Mouse (Mus musculus): ENCODE data around the gene Pik3r1. TPM values are rescaled to one million over a fixed set of nuclear protein-coding genes. Genes with fewer than 3 reads are reported as not detected.

Gene Pik3r1
- polyA plus RNA-seq, 1 experiment: 11.4 TPM

DNA sequence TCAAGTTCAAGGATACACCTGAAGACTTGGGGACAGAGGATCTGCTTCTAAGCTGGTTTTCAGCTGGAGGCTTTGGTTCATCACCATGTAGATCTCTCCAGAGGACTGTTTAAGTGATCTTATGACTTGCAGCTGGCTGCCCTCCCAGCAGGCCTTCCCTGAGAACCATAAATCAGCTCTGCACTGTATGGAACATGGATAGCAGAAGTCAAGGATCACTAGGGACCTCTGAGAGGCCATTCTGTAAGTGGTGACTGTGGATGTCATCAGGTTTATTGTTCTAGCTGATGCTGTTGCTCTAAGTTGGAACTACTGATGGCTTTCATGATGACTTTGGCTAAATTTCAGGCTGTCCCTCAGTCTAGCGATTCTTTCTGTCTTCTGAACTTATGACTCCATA lies 105.1 kb downstream of the Pik3r1 start:
- Histone ChIP-seq H3K4me1 (ENCODE audit: control insufficient read depth, insufficient read depth, insufficient read length, low read length) (no peaks in the 10 kb centered on the region; the same call in 1 of the 2 replicates), H3K4me3 (ENCODE audit: low read depth, low read length) (no peak overlapping the region), H3K27me3 (ENCODE audit: control insufficient read depth, insufficient read depth, low read length) (no peaks in the 10 kb centered on the region), H3K27ac (ENCODE audit: insufficient read depth, low read depth, low read length) (no peak overlapping the region), H3K36me3 (ENCODE audit: control insufficient read depth, insufficient read depth, low read length) (no peaks in the 10 kb centered on the region)
- TF ChIP-seq POLR2A (IDR thresholded peaks at IDR 0.05; ENCODE audit: low read depth, low read length) (no peak), CTCF (IDR thresholded peaks at IDR 0.05; ENCODE audit: extremely low read depth, insufficient read length, insufficient replicate concordance, low read depth, low read length) (no peak)
- 67% methylated on average over 1 of the region's 1 CpGs for WGBS

DNA sequence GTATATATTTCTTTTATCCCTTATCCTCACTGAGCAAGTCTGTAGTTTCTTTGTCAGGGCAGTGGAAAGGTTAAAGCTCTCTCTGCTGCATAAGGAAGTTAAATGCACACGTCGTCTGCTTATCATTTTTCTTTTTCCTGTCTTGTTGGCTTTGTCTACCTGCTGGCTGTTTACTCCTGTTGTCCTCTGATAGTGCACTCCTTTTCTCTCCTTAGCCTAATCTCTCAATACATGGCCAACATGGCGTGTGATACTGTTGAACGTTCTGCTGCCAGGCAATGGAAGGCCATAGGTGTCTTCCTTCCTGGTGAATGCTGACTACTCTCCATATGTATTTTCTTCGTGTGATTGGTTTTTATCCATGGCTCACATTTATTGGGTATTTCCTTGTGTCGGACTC lies 106.5 kb downstream of the Pik3r1 start:
- TF ChIP-seq CTCF (IDR thresholded peaks at IDR 0.05; ENCODE audit: extremely low read depth, insufficient read length, insufficient replicate concordance, low read depth, low read length) (no peak), POLR2A (IDR thresholded peaks at IDR 0.05; ENCODE audit: low read depth, low read length) (no peak)
- H3K27ac ChIP-seq (ENCODE audit: insufficient read depth, low read depth, low read length): no peak overlapping the region
- H3K36me3 ChIP-seq (ENCODE audit: control insufficient read depth, insufficient read depth, low read length): no peaks in the 10 kb centered on the region
- no peaks in the 10 kb centered on the region for H3K27me3 ChIP-seq (ENCODE audit: control insufficient read depth, insufficient read depth, low read length)
- H3K4me1 ChIP-seq (ENCODE audit: control insufficient read depth, insufficient read depth, insufficient read length, low read length): peaks cover 3% of the 10 kb centered on the region; the same call in 1 of the 2 replicates
- no peak overlapping the region for H3K4me3 ChIP-seq (ENCODE audit: low read depth, low read length)
- WGBS: 59% methylated on average over 6 of the region's 6 CpGs

DNA sequence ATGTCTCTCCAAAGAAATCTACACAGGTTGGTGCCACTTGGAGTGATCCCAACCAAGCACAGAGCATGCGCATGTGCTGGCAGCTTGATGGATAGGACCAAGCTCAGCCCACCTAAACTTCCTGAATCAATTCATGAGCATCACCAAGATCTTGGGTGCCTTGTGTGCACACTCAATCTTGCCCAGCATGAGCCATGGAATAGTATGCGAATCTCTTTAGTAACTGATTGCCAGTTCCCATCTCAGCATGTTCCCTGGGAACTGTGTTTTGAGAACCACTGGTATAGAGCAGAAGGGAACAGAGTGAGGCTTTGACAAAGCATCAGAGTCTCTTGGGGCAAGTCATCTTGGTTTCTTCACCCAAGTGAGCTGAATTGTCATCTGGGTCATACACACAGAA lies 107.8 kb downstream of the Pik3r1 start:
- Histone ChIP-seq H3K27ac (ENCODE audit: insufficient read depth, low read depth, low read length) (no peak overlapping the region), H3K4me3 (ENCODE audit: low read depth, low read length) (no peak overlapping the region), H3K4me1 (ENCODE audit: control insufficient read depth, insufficient read depth, insufficient read length, low read length) (peaks cover 3% of the 10 kb centered on the region; the same call in 1 of the 2 replicates), H3K36me3 (ENCODE audit: control insufficient read depth, insufficient read depth, low read length) (no peaks in the 10 kb centered on the region), H3K27me3 (ENCODE audit: control insufficient read depth, insufficient read depth, low read length) (no peaks in the 10 kb centered on the region)
- TF ChIP-seq POLR2A (IDR thresholded peaks at IDR 0.05; ENCODE audit: low read depth, low read length) (no peak), CTCF (IDR thresholded peaks at IDR 0.05; ENCODE audit: extremely low read depth, insufficient read length, insufficient replicate concordance, low read depth, low read length) (no peak)
- WGBS: 99% methylated on average over 2 of the region's 2 CpGs

DNA sequence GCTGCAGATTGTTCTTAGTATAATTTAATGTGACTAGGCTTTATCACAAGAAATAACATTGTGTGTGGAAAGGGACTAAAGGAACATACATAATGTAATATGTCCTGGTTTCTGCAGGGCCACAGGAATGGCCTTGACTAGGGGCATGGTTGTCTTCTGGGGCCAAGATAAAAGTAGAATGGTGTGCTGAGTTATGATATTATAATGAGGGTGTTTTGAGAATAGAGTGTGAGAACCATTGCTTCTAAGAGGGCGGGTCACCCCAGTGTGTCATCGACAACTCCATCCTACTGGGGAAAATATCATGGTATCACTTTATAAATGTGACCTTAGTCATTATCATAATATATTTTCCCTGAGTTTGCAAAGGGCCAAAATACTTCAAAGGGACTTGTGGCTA lies 115.9 kb downstream of the Pik3r1 start:
- H3K36me3 ChIP-seq (ENCODE audit: control insufficient read depth, insufficient read depth, low read length): no peaks in the 10 kb centered on the region
- no peak overlapping the region for H3K27ac ChIP-seq (ENCODE audit: insufficient read depth, low read depth, low read length)
- no peak overlapping the region for H3K4me3 ChIP-seq (ENCODE audit: low read depth, low read length)
- 87% methylated on average over 2 of the region's 2 CpGs for WGBS
- no peaks in the 10 kb centered on the region for H3K4me1 ChIP-seq (ENCODE audit: control insufficient read depth, insufficient read depth, insufficient read length, low read length)
- TF ChIP-seq CTCF (IDR thresholded peaks at IDR 0.05; ENCODE audit: extremely low read depth, insufficient read length, insufficient replicate concordance, low read depth, low read length) (no peak), POLR2A (IDR thresholded peaks at IDR 0.05; ENCODE audit: low read depth, low read length) (no peak)
- H3K27me3 ChIP-seq (ENCODE audit: control insufficient read depth, insufficient read depth, low read length): no peaks in the 10 kb centered on the region

DNA sequence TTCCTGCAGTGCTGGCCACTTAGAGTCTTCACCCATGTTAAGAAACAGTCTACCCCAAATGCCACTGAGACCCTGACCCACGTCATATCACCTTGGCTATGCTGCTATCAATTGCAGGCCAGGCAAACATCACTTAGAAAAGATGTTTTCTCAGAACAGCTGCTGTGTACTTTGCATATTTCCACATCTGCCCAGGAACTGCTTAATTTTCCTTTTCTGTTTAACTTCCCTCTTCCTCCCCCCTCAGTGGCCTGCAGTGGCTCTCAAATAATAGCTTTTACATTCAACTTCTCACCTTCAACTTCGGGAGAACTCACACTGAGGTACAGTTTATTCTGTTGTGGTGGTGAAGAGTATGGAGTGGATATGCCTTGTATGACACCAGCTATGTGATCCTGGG lies 126.4 kb downstream of the Pik3r1 start:
- H3K4me1 ChIP-seq (ENCODE audit: control insufficient read depth, insufficient read depth, insufficient read length, low read length): no peaks in the 10 kb centered on the region
- no peaks in the 10 kb centered on the region for H3K27me3 ChIP-seq (ENCODE audit: control insufficient read depth, insufficient read depth, low read length)
- no peak overlapping the region for H3K4me3 ChIP-seq (ENCODE audit: low read depth, low read length)
- no peak overlapping the region for H3K27ac ChIP-seq (ENCODE audit: insufficient read depth, low read depth, low read length)
- TF ChIP-seq POLR2A (IDR thresholded peaks at IDR 0.05; ENCODE audit: low read depth, low read length) (no peak), CTCF (IDR thresholded peaks at IDR 0.05; ENCODE audit: extremely low read depth, insufficient read length, insufficient replicate concordance, low read depth, low read length) (no peak)
- 81% methylated on average over 2 of the region's 2 CpGs for WGBS
- no peaks in the 10 kb centered on the region for H3K36me3 ChIP-seq (ENCODE audit: control insufficient read depth, insufficient read depth, low read length)

DNA sequence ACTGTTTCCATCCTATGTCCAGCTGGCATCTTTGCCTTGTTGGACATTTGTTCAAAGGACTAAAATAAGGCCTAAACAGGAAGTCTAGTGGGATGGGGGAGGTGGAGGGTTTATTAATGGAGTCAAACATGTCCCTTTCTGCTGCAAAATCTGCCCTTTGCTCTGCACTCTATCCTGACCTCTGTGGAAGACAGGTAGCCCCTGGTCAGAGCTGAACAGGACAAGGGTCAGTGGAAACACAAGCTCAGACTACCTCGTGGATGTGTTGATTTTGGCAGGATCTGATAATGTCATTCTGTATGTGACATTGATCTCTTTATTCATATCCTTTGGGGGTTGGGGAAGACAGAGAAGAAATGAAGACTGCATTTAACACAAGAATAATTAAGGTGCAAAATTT lies 132.2 kb downstream of the Pik3r1 start:
- Histone ChIP-seq H3K36me3 (ENCODE audit: control insufficient read depth, insufficient read depth, low read length) (no peaks in the 10 kb centered on the region), H3K4me1 (ENCODE audit: control insufficient read depth, insufficient read depth, insufficient read length, low read length) (no peaks in the 10 kb centered on the region), H3K4me3 (ENCODE audit: low read depth, low read length) (no peak overlapping the region), H3K27ac (ENCODE audit: insufficient read depth, low read depth, low read length) (no peak overlapping the region), H3K27me3 (ENCODE audit: control insufficient read depth, insufficient read depth, low read length) (no peaks in the 10 kb centered on the region)
- TF ChIP-seq POLR2A (IDR thresholded peaks at IDR 0.05; ENCODE audit: low read depth, low read length): no peak
- TF ChIP-seq CTCF (IDR thresholded peaks at IDR 0.05; ENCODE audit: extremely low read depth, insufficient read length, insufficient replicate concordance, low read depth, low read length): no peak
- WGBS: 22% methylated on average over 1 of the region's 1 CpGs

DNA sequence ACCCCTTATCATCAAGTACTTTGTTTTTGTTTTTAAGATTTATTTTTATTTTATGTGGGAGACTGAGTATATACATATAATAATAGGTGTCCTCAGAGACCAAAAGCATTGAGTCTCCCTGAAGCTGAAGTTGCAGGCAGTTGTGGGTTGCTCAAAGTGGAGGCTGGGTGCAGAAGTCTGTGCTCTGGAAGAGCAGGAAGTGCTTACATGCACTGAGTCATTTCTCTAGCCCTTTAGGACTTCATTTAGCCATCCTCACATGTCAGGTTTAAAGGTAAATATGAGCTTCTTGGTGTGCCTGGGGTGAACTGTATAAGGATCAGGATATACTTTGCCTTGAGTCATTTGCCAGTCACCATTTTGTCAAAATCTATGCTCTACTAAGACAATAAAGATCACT lies 133.6 kb downstream of the Pik3r1 start:
- no peak overlapping the region for H3K4me3 ChIP-seq (ENCODE audit: low read depth, low read length)
- no peaks in the 10 kb centered on the region for H3K36me3 ChIP-seq (ENCODE audit: control insufficient read depth, insufficient read depth, low read length)
- no peak for TF ChIP-seq CTCF (IDR thresholded peaks at IDR 0.05; ENCODE audit: extremely low read depth, insufficient read length, insufficient replicate concordance, low read depth, low read length)
- no peak for TF ChIP-seq POLR2A (IDR thresholded peaks at IDR 0.05; ENCODE audit: low read depth, low read length)
- H3K27ac ChIP-seq (ENCODE audit: insufficient read depth, low read depth, low read length): no peak overlapping the region
- no peaks in the 10 kb centered on the region for H3K27me3 ChIP-seq (ENCODE audit: control insufficient read depth, insufficient read depth, low read length)
- no peaks in the 10 kb centered on the region for H3K4me1 ChIP-seq (ENCODE audit: control insufficient read depth, insufficient read depth, insufficient read length, low read length)

DNA sequence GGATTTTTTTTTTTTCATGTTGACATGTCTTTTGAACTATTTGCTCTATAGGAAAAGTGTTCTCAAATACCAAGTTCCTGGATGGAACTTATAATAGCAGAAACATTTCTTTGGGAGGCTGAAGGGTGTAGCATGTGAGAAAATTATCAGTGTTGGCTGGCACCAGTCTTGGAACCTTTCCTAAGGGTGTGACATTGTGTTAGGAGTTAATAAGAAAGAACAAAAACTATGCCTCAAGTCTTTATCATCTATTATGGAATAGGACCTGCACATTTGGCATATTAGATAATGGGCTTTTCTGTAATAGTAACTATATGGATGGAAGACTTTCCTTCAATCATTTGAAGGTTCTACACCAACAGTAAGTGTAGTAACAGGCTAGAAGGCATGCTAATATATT lies 134.4 kb downstream of the Pik3r1 start:
- no peaks in the 10 kb centered on the region for H3K4me1 ChIP-seq (ENCODE audit: control insufficient read depth, insufficient read depth, insufficient read length, low read length)
- no peak overlapping the region for H3K4me3 ChIP-seq (ENCODE audit: low read depth, low read length)
- TF ChIP-seq CTCF (IDR thresholded peaks at IDR 0.05; ENCODE audit: extremely low read depth, insufficient read length, insufficient replicate concordance, low read depth, low read length) (no peak), POLR2A (IDR thresholded peaks at IDR 0.05; ENCODE audit: low read depth, low read length) (no peak)
- no peaks in the 10 kb centered on the region for H3K27me3 ChIP-seq (ENCODE audit: control insufficient read depth, insufficient read depth, low read length)
- H3K36me3 ChIP-seq (ENCODE audit: control insufficient read depth, insufficient read depth, low read length): no peaks in the 10 kb centered on the region
- H3K27ac ChIP-seq (ENCODE audit: insufficient read depth, low read depth, low read length): no peak overlapping the region

Measured in small intestine, adult 2 months (tissue).